Mouse (Mus musculus) heart, embryonic 12.5 days (tissue): Measurements from ENCODE around the gene Maats1. TPM values are rescaled to one million over a fixed set of nuclear protein-coding genes. Genes with fewer than 3 reads are reported as not detected.

ENCODE experiments used
- ATAC-seq: fragments of 200-750 bp; cut with Nextera tagmentation; 2 replicates; pipeline ENCODE4 v1.8.0; 2017; ENCODE audit warnings: moderate TSS enrichment, moderate library complexity; ENCODE audit not compliant: insufficient number of reproducible peaks, low FRiP score
- H3K27ac ChIP-seq: fragments of 300-500 bp; sonication (generic); 2 replicates; pipeline ENCODE4 v1.5.1; 2016; ENCODE audit warnings: mild to moderate bottlenecking, moderate library complexity; ENCODE audit not compliant: poor library complexity, severe bottlenecking
- H3K27me3 ChIP-seq: fragments of 300-500 bp; sonication (generic); replicated peaks from 2 replicates; pipeline ENCODE4 v1.6.1; 2016; ENCODE audit warnings: mild to moderate bottlenecking, moderate library complexity
- H3K36me3 ChIP-seq: fragments of 300-500 bp; sonication (generic); 2 replicates; pipeline ENCODE4 v1.6.1; 2016; ENCODE audit warnings: mild to moderate bottlenecking, moderate library complexity
- H3K4me1 ChIP-seq: fragments of 300-500 bp; sonication (generic); replicated peaks from 2 replicates; pipeline ENCODE4 v1.6.1; 2016; ENCODE audit warnings: mild to moderate bottlenecking
- H3K4me2 ChIP-seq: fragments of 300-500 bp; sonication (generic); 2 replicates; pipeline ENCODE4 v1.6.1; 2016; ENCODE audit warnings: mild to moderate bottlenecking, moderate library complexity
- H3K4me3 ChIP-seq: fragments of 300-500 bp; sonication (generic); 2 replicates; pipeline ENCODE4 v1.5.1; 2016; ENCODE audit warnings: mild to moderate bottlenecking
- H3K9ac ChIP-seq: fragments of 300-500 bp; sonication (generic); 2 replicates; pipeline ENCODE4 v1.6.1; 2016; ENCODE audit warnings: mild to moderate bottlenecking, moderate library complexity
- H3K9me3 ChIP-seq: fragments of 300-500 bp; sonication (generic); replicated peaks from 2 replicates; pipeline ENCODE4 v1.6.1; 2016; ENCODE audit warnings: mild to moderate bottlenecking, moderate library complexity
- WGBS: fragments of 180-500 bp; shearing (Covaris S2); methylation state at CpG from one replicate; pipeline ENCODE4 v1.1.7; 2016; 5-methylcytosine and 5-hydroxymethylcytosine counted together
- polyA plus RNA-seq: library from polyadenylated mRNA; unstranded; fragments of >200 nt; fragmentation: Nextera tagmentation; extraction: Ambion mirVana; gene quantifications from 2 replicates; pipeline ENCODE4 v1.2.1, GENCODE M21; 2016

Maats1 gene
- polyA plus RNA-seq, 1 experiment from 2014 or later, result not detected

DNA sequence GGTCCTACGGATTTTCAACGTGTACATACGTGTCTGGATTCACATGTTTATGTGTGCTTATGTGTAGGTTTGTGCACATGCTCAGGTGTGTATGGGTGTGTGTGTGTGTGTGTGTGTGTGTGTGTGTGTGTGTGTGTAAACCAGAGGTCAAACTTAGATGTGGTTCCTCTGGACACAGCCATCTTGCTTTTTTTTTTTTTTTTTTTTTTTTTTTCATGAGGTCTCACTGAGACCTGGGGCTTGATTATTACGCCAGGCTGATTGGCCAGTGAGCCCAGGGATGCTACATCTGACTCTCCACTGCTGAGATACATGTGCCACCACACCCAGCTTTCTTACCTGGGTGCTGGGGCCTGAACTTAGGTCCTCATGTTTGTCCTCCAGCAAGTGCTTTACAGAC, 22.9 kb downstream of the Maats1 start:
- no peak overlapping the region for H3K9ac ChIP-seq
- WGBS, result 86% methylated on average over 4 of the region's 4 CpGs
- no peaks in the 10 kb centered on the region for H3K27me3 ChIP-seq
- H3K4me2 ChIP-seq, result no peak overlapping the region
- no peak overlapping the region for H3K4me3 ChIP-seq
- no peak overlapping the region for H3K27ac ChIP-seq
- H3K4me1 ChIP-seq, result no peaks in the 10 kb centered on the region
- no peaks in the 10 kb centered on the region for H3K36me3 ChIP-seq
- peaks cover 3% of the 10 kb centered on the region; the same call in 1 of the 2 replicates for H3K9me3 ChIP-seq
- no peak for ATAC-seq

GRCm38 (mm10) chr16:38318492-38318891, 23.5 kb downstream of the Maats1 start:
- no peaks in the 10 kb centered on the region for H3K27me3 ChIP-seq
- H3K4me3 ChIP-seq, result no peak overlapping the region
- 72% methylated on average over 9 of the region's 9 CpGs for WGBS
- ATAC-seq, result no peak
- H3K9me3 ChIP-seq, result peaks cover 3% of the 10 kb centered on the region; the same call in 1 of the 2 replicates
- no peaks in the 10 kb centered on the region for H3K36me3 ChIP-seq
- no peak overlapping the region for H3K9ac ChIP-seq
- no peak overlapping the region for H3K27ac ChIP-seq
- no peaks in the 10 kb centered on the region for H3K4me1 ChIP-seq
- H3K4me2 ChIP-seq, result no peak overlapping the region

- 0 out of 2 replicates have a peak, but pooled peaks cover 5% of the 10 kb centered on the region for H3K4me1 ChIP-seq
- H3K36me3 ChIP-seq, result no peaks in the 10 kb centered on the region
- H3K27me3 ChIP-seq, result 0 out of 2 replicates have a peak, but pooled peaks cover 6% of the 10 kb centered on the region
- H3K9me3 ChIP-seq, result no peaks in the 10 kb centered on the region
- no peak overlapping the region for H3K27ac ChIP-seq
- 87% methylated on average over 11 of the region's 11 CpGs for WGBS
- no peak overlapping the region for H3K9ac ChIP-seq
- H3K4me3 ChIP-seq, result no peak overlapping the region
- ATAC-seq, result no peak
- no peak overlapping the region for H3K4me2 ChIP-seq
Measured at GRCm38 (mm10) chr16:38308195-38308594, 33.7 kb downstream of the Maats1 start.

DNA sequence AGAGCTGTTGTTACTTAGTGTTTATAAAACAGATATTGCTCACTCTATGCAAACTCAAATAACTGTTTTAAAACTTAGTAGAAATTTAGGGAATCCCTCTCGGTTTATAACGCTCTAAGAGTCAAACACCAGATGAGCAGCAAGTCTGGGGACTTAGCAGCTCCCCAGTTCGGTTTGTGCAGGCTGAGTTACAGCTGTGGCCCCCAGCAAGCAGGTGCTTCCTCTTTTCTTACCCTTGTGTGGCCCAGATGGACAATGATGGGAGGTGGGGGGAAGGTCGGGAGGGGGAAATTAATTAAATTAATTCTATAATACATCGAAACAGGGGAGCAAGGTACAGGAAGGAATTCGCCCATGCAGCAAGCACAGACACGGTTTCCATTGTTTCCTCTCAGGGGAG, 34.3 kb downstream of the Maats1 start:
- Histone ChIP-seq H3K36me3 (no peaks in the 10 kb centered on the region), H3K4me2 (no peak overlapping the region), H3K9ac (no peak overlapping the region), H3K9me3 (no peaks in the 10 kb centered on the region), H3K27ac (no peak overlapping the region), H3K27me3 (0 out of 2 replicates have a peak, but pooled peaks cover 6% of the 10 kb centered on the region), H3K4me1 (0 out of 2 replicates have a peak, but pooled peaks cover 5% of the 10 kb centered on the region), H3K4me3 (no peak overlapping the region)
- no peak for ATAC-seq
- WGBS, result 68% methylated on average over 7 of the region's 7 CpGs

DNA sequence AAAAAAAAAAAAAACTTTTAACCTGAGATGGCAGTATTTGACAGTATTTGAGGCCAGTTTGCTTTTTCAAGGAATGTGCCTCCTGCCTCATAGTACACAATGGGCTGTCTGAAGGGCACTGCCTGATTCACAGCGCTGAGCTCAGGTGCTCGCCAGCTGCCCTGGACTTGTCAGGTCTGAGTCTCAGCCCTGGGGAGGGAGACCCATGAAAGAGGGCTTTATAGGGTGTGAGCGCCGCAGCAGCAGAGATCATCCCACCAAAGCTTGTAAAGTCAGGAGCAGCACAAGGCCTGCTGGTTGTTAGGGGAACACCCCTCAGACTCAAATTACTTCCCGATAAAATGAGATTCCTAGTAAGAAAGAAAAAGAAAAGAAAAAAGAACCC, 34.7 kb downstream of the Maats1 start:
- ATAC-seq, result no peak
- no peaks in the 10 kb centered on the region for H3K36me3 ChIP-seq
- 0 out of 2 replicates have a peak, but pooled peaks cover 6% of the 10 kb centered on the region for H3K27me3 ChIP-seq
- H3K9ac ChIP-seq, result no peak overlapping the region
- H3K9me3 ChIP-seq, result no peaks in the 10 kb centered on the region
- H3K4me2 ChIP-seq, result no peak overlapping the region
- H3K27ac ChIP-seq, result no peak overlapping the region
- H3K4me3 ChIP-seq, result no peak overlapping the region
- WGBS, result 65% methylated on average over 5 of the region's 5 CpGs
- H3K4me1 ChIP-seq, result 0 out of 2 replicates have a peak, but pooled peaks cover 5% of the 10 kb centered on the region

GRCm38 (mm10) chr16:38306571-38307220, 35.2 kb downstream of the Maats1 start:
- Histone ChIP-seq H3K36me3 (no peaks in the 10 kb centered on the region), H3K27ac (no peak overlapping the region), H3K9me3 (no peaks in the 10 kb centered on the region), H3K9ac (no peak overlapping the region), H3K4me2 (no peak overlapping the region), H3K27me3 (0 out of 2 replicates have a peak, but pooled peaks cover 6% of the 10 kb centered on the region), H3K4me1 (0 out of 2 replicates have a peak, but pooled peaks cover 5% of the 10 kb centered on the region), H3K4me3 (no peak overlapping the region)
- 43% methylated on average over 18 of the region's 18 CpGs for WGBS
- ATAC-seq, result no peak

DNA sequence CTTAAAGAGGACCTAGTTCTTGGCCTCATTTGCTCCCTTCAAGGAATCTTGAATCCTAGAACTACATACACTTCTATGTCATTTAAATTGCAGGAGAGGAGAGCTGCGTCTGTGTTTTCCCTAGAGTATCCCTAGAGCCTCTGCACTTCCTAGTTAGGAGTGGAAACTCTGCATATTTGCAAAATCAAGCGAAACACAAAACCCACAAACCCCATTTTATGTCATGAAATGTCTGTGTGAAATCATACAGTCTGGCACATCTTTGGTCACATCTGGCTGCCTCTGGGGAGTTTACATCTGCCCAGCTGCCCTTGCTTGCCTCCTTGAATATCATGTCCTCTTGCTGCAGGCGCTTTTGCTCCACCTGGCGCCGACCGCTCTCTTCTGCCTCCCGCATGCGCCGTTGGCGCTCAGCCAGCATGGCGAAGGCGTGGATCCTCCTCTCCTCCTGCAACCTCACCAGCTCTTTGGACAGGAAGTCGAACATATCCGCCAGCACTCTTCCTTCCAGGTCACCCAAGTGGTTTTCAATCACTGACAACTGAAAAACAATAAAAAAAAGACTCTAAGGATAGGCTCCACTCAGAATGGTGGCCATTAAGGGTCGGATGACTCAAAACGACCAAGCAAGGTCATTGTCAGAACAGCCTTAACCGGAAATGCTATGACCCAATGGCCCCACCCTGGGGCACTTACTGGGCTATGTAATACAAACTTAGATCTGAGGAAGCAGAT, 37.3 kb downstream of the Maats1 start:
- 0 out of 2 replicates have a peak, but pooled peaks cover 2% of the 10 kb centered on the region for H3K27me3 ChIP-seq
- no peak overlapping the region for H3K4me2 ChIP-seq
- H3K4me3 ChIP-seq, result no peak overlapping the region
- no peak for ATAC-seq
- 70% methylated on average over 17 of the region's 17 CpGs for WGBS
- H3K4me1 ChIP-seq, result 0 out of 2 replicates have a peak, but pooled peaks cover 5% of the 10 kb centered on the region
- H3K9ac ChIP-seq, result no peak overlapping the region
- H3K27ac ChIP-seq, result no peak overlapping the region
- H3K36me3 ChIP-seq, result no peaks in the 10 kb centered on the region
- H3K9me3 ChIP-seq, result no peaks in the 10 kb centered on the region

DNA sequence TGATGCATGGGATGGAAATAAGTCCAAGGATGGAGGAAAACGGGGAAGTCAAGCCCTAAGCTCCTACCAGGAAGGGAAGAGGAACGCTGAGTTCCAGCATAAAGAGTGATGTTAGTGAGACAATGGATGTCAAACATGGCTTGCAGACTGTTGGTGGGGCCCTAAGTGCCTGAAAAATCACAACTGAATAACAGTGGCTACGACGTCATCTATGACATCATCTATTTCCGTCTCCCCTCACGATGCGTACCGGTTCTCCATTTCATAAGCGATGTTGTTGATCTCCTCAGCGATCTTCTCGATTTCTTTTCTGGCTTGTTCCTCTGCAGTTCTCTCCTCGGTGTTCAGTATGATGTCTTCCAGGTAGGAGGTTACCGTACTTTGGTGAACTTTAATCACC, 39.6 kb downstream of the Maats1 start:
- 85% methylated on average over 13 of the region's 13 CpGs for WGBS
- no peak overlapping the region for H3K4me2 ChIP-seq
- no peak for ATAC-seq

GRCm38 (mm10) chr16:38298410-38298809, 43.5 kb downstream of the Maats1 start:
- no peaks in the 10 kb centered on the region for H3K4me1 ChIP-seq
- no peak overlapping the region for H3K4me3 ChIP-seq
- H3K9me3 ChIP-seq, result no peaks in the 10 kb centered on the region
- H3K27me3 ChIP-seq, result no peaks in the 10 kb centered on the region
- H3K27ac ChIP-seq, result no peak overlapping the region
- H3K36me3 ChIP-seq, result no peaks in the 10 kb centered on the region
- ATAC-seq, result no peak
- H3K9ac ChIP-seq, result no peak overlapping the region
- H3K4me2 ChIP-seq, result no peak overlapping the region
- WGBS, result 74% methylated on average over 6 of the region's 6 CpGs

More for the DNA sequence above, 39.6 kb downstream of the Maats1 start:
- H3K9me3 ChIP-seq, result no peaks in the 10 kb centered on the region
- 0 out of 2 replicates have a peak, but pooled peaks cover 5% of the 10 kb centered on the region for H3K4me1 ChIP-seq
- H3K27me3 ChIP-seq, result 0 out of 2 replicates have a peak, but pooled peaks cover 2% of the 10 kb centered on the region
- no peak overlapping the region for H3K9ac ChIP-seq
- no peak overlapping the region for H3K4me3 ChIP-seq
- H3K27ac ChIP-seq, result no peak overlapping the region
- no peaks in the 10 kb centered on the region for H3K36me3 ChIP-seq

DNA sequence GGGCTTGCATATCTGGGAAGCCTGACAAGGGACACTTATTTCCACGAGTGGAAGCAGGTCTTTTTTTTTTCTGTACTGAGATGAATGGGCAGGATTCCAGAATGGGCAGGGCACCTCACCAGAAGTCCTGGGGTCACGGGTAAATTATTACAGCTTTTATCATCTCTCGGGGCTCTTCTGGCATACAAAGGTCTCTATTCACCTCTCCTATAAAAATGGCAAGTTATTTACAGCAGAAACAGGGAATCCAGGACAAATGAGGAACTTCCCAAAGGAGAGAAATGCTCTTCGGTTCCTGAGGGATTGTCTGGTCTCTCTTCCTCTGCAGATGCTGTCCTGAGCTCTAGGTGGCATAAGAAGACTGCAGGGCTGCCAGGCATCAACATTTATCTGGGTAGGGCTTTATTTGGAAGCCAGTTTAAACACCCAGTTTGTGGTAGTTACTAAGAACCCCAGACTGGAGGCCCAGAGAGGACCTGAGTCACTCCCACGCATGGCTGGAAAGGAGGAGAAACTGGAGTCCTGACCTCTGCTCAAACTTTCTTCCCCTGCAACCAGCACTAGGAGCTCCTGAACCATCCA, 46.5 kb downstream of the Maats1 start:
- H3K9me3 ChIP-seq, result no peaks in the 10 kb centered on the region
- no peak overlapping the region for H3K4me3 ChIP-seq
- H3K27me3 ChIP-seq, result no peaks in the 10 kb centered on the region
- no peak overlapping the region for H3K9ac ChIP-seq
- 50% methylated on average over 5 of the region's 5 CpGs for WGBS
- H3K4me2 ChIP-seq, result no peak overlapping the region
- no peaks in the 10 kb centered on the region for H3K36me3 ChIP-seq
- no peaks in the 10 kb centered on the region for H3K4me1 ChIP-seq
- ATAC-seq, result no peak
- no peak overlapping the region for H3K27ac ChIP-seq

DNA sequence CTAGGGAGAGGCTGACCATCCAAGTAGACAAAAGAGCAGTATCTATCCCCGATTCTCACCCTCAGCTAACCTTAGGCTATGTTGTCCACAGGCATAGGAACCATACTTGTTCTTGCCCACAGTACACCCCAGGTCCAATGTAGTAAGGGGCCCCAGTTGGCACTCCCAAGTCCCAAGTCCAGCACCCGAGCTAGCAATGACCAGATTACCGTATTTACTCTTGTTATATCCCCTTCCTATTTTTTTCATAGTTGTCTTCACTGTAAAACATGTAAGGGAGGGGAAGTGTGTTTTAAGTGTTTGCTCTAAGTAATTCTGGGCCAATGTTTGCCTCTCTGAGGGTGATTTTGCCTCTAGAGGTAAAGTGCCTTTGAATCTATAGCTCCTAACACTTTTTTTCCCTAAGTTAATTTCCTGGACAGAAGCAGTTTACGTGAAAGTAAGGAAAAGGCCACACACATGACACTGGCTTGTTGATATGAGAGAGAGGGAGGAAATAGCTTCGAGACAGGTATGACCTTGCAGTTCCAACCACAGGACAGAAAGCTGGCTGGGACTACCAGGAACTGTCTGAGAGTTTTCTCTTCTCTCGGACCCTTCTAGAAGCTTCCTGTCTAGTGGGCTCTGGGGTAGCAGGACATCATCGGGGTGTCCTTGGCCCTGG, 47.1 kb downstream of the Maats1 start, which contains the start of gene Nr1i2:
Gene Nr1i2, minus strand, starts transcription at position 140 of the 664 bp plus-strand sequence.
- Histone ChIP-seq H3K27ac (no peak within 1 kb of the TSS), H3K9ac (no peak within 1 kb of the TSS), H3K36me3 (no peaks in the 10 kb centered on the region), H3K4me1 (no peaks in the 10 kb centered on the region), H3K4me2 (no peak within 1 kb of the TSS), H3K9me3 (no peaks in the 10 kb centered on the region), H3K27me3 (no peaks in the 10 kb centered on the region), H3K4me3 (no peak within 1 kb of the TSS)
- no peak for ATAC-seq
- WGBS, result 57% methylated on average over 7 of the region's 7 CpGs
